ENCODE assay signal across 24 mouse cellular contexts in genomic region chr11:75434138-75434537, GRCm38 (mm10). TPM values are rescaled to one million over a fixed set of nuclear protein-coding genes. Genes with fewer than 3 reads are reported as not detected.
DNase-seq lines count a peak whose midpoint lies in the region; ATAC-seq and TF ChIP-seq lines count a peak whose summit lies in the region.
"Had no signal": no experiment of that assay in that cellular context is flagged by ENCODE, and none has a peak within 500 bp of the region (broad histone marks: within the 10 kb centered on the region; RNA-seq: fewer than 3 reads in every experiment).

No protein-coding gene starts in this region.

- no peak for DNase-seq in cerebellum, adult 2 months
- DNase-seq in left cerebral cortex, adult 2 months (ENCODE audit: extremely low spot score in 1 of 2, low spot score in 2 of 2) = no peak
- no peak for DNase-seq in left cerebral cortex, postnatal 10 days (ENCODE audit: extremely low spot score in 1 of 2, low spot score in 2 of 2)
- no peak for DNase-seq in CH12.LX (ENCODE audit: extremely low read depth)
- no peak for DNase-seq in urinary bladder, postnatal 14 days (ENCODE audit: low spot score)
- DNase-seq: cerebellum, adult 11-12 months; cerebellum, postnatal 36 days; heart, adult 11 months; kidney, postnatal 10 days; lung, postnatal 36 days; right cerebral cortex, postnatal 14 days; thymus, postnatal 36 days had no signal

- peaks cover 0 to 1% of the 10 kb centered on the region in 2 experiments for H3K36me3 ChIP-seq in CH12.LX (replicated peaks in 1 of 2; ENCODE audit: control insufficient read depth in 1 of 2, insufficient read depth in 1 of 2, low read length in 1 of 2)
- H3K36me3 ChIP-seq: embryonic facial prominence, embryonic 10.5 days; heart, embryonic 15.5 days; limb, embryonic 13.5 days; midbrain, embryonic 10.5 days; neural tube, embryonic 13.5 days had no signal

- ATAC-seq in cerebellum, adult (ENCODE audit: insufficient number of reproducible peaks, low FRiP score, low TSS enrichment) = no peak
- ATAC-seq in inflammation-experienced regulatory T-cells, adult 6 months = no peak
- ATAC-seq: forebrain, embryonic 13.5 days had no signal

- in situ Hi-C loops in CH12.LX (cut with MboI; ENCODE audit: low pct_ligation_motif_present, low pct_unique_long_range_greater_than_20kb, low sequenced_read_pairs) = no loop called here

- no peak for TF ChIP-seq EP300 in CH12.LX (IDR thresholded peaks at IDR 0.05; ENCODE audit: low read length)

- H3K27me3 ChIP-seq in cerebellum, adult 2 months (ENCODE audit: control insufficient read depth, insufficient read depth, low read length) = no peaks in the 10 kb centered on the region
- no peaks in the 10 kb centered on the region for H3K27me3 ChIP-seq in CH12.LX (replicated peaks)
- H3K27me3 ChIP-seq: forebrain, embryonic 13.5 days; heart, embryonic 15.5 days; limb, embryonic 13.5 days; neural tube, embryonic 13.5 days had no signal

- intact Hi-C loops in left cerebral cortex, adult 2 months (cut with DNase I) = no loop called here
- intact Hi-C loops in left cerebral cortex, postnatal 10 days (cut with DNase I) = no loop called here

- no peak overlapping the region for H3K9ac ChIP-seq in CH12.LX (ENCODE audit: insufficient read depth, low read depth)
- H3K9ac ChIP-seq: forebrain, embryonic 13.5 days; heart, embryonic 15.5 days; limb, embryonic 13.5 days; neural tube, embryonic 13.5 days had no signal

- peaks cover 8% of the 10 kb centered on the region for H3K4me1 ChIP-seq in cerebellum, adult 2 months (ENCODE audit: control insufficient read depth, insufficient read depth, low read length)
- peaks cover 0 to 10% of the 10 kb centered on the region in 2 experiments; a peak in 3 of 4 replicates for H3K4me1 ChIP-seq in CH12.LX (ENCODE audit: control insufficient read depth in 1 of 2, insufficient read depth in 2 of 2)
- H3K4me1 ChIP-seq in bone marrow, adult 2 months (ENCODE audit: control insufficient read depth, insufficient read depth, low read length) = no peaks in the 10 kb centered on the region
- H3K4me1 ChIP-seq: embryonic facial prominence, embryonic 10.5 days; limb, embryonic 13.5 days; midbrain, embryonic 10.5 days had no signal

- 86% methylated on average over 5 of the region's 5 CpGs for WGBS in cerebellum, adult 2 months
- WGBS in bone marrow, adult 2 months = 88% methylated on average over 5 of the region's 5 CpGs

- H3K27ac ChIP-seq in cerebellum, adult 2 months (ENCODE audit: insufficient read depth, low read length) = no peak overlapping the region
- no peak overlapping the region for H3K27ac ChIP-seq in left cerebral cortex, adult 2 months
- no peak overlapping the region for H3K27ac ChIP-seq in CH12.LX (ENCODE audit: insufficient read depth, low read depth)
- H3K27ac ChIP-seq in bone marrow, adult 2 months (ENCODE audit: control insufficient read depth, insufficient read depth, low read depth, low read length, poor library complexity) = no peak overlapping the region
- H3K27ac ChIP-seq: embryonic facial prominence, embryonic 10.5 days; forebrain, embryonic 13.5 days; heart, embryonic 15.5 days; limb, embryonic 13.5 days; midbrain, embryonic 10.5 days; neural tube, embryonic 13.5 days had no signal

- H3K9me3 ChIP-seq in CH12.LX (replicated peaks; ENCODE audit: low read length) = peaks cover 11% of the 10 kb centered on the region
- H3K9me3 ChIP-seq: heart, embryonic 15.5 days had no signal

- no peak overlapping the region for H3K4me3 ChIP-seq in cerebellum, adult 2 months (replicated peaks; ENCODE audit: insufficient read depth, low read depth, low read length)
- H3K4me3 ChIP-seq in left cerebral cortex, adult 2 months = no peak overlapping the region
- H3K4me3 ChIP-seq in CH12.LX (replicated peaks in 1 of 3; ENCODE audit: low read depth in 2 of 3, low read length in 2 of 3, poor library complexity in 1 of 3) = no peak overlapping the region
- H3K4me3 ChIP-seq in bone marrow, adult 2 months (replicated peaks; ENCODE audit: control insufficient read depth, low read depth, low read length) = no peak overlapping the region
- H3K4me3 ChIP-seq: embryonic facial prominence, embryonic 10.5 days; forebrain, embryonic 13.5 days; heart, embryonic 15.5 days; limb, embryonic 13.5 days; midbrain, embryonic 10.5 days; neural tube, embryonic 13.5 days had no signal

- TF ChIP-seq RAD21 in CH12.LX (IDR thresholded peaks at IDR 0.05; ENCODE audit: low read depth, low read length) = peak; percentile 22

- no peak for TF ChIP-seq POLR2A in cerebellum, adult 2 months (IDR thresholded peaks at IDR 0.05; ENCODE audit: borderline replicate concordance, insufficient read depth, low read length)
- TF ChIP-seq POLR2A in CH12.LX (IDR thresholded peaks at IDR 0.05; ENCODE audit: low read depth, low read length) = no peak
- no peak for TF ChIP-seq POLR2A in bone marrow, adult 2 months (IDR thresholded peaks at IDR 0.05; ENCODE audit: borderline replicate concordance, control insufficient read depth, low read depth, low read length)

- dilution Hi-C loops in CH12.LX (cut with MboI; ENCODE audit: extremely low pct_ligation_motif_present, extremely low pct_unique_long_range_greater_than_20kb, low sequenced_read_pairs) = no loop called here

- no peaks in the 10 kb centered on the region for H3K79me2 ChIP-seq in CH12.LX (replicated peaks; ENCODE audit: control insufficient read depth, extremely low read depth, insufficient read depth, poor library complexity, severe bottlenecking)

- TF ChIP-seq CTCF in cerebellum, adult 2 months (IDR thresholded peaks at IDR 0.05; ENCODE audit: borderline replicate concordance, insufficient read depth, low read depth, low read length) = peak; percentile 19; the same call in 1 of the 2 replicates
- TF ChIP-seq CTCF in left cerebral cortex, adult 2 months (IDR thresholded peaks at IDR 0.05) = peak; percentile 20
- TF ChIP-seq CTCF in CH12.LX (conservative IDR thresholded peaks at IDR 0.05 in 1 of 2, IDR thresholded peaks at IDR 0.05 in 1 of 2; ENCODE audit: low read depth in 2 of 2, low read length in 2 of 2) = peak; percentile 41 to 47; a peak in 3 of 4 replicates
- peak; percentile 44 for TF ChIP-seq CTCF in bone marrow, adult 2 months (IDR thresholded peaks at IDR 0.05; ENCODE audit: control insufficient read depth, insufficient read depth, low read length)

- no peak overlapping the region for H3K4me2 ChIP-seq in CH12.LX (ENCODE audit: insufficient read depth, low read depth, poor library complexity, severe bottlenecking)
- H3K4me2 ChIP-seq: forebrain, embryonic 13.5 days; heart, embryonic 15.5 days; limb, embryonic 13.5 days; neural tube, embryonic 13.5 days had no signal

TF ChIP-seq in CH12.LX, 34 proteins besides CTCF, POLR2A, EP300 and RAD21 (continues in another document):
- TF ChIP-seq ZC3H11A (IDR thresholded peaks at IDR 0.05; ENCODE audit: low read depth, low read length) = no peak

RNA-seq across cellular contexts. Expression of gene Serpinf2, which starts 5.3 kb away (rescaled TPM):
- polyA plus RNA-seq in cerebellum, adult 2 months (2012; rRNA removed) = 0.13 and 0.15 TPM in 2 replicates
- total RNA-seq in left cerebral cortex, adult 2 months (2021) = under 1 TPM in 1 of 2 experiments, not detected in 1; 0.28 TPM
- not detected for total RNA-seq in left cerebral cortex, postnatal 10 days (2021)
- total RNA-seq in CH12.LX (2012; rRNA removed) = 0.08 TPM in 1 of 2 replicates, not detected in the other
- total RNA-seq in CH12.LX (2014; rRNA removed) = 0.11 TPM in 1 of 2 replicates, not detected in the other
- polyA plus RNA-seq in CH12.LX (2012; ENCODE audit: insufficient read length, low read depth) = 0.26 TPM in 1 of 2 replicates, not detected in the other
- 0.70 and 2.2 TPM in 2 replicates for polyA plus RNA-seq in bone marrow, adult 2 months (2011; ENCODE audit: insufficient read depth, insufficient read length, low replicate concordance, missing spikeins)
- not detected for polyA plus RNA-seq in inflammation-experienced regulatory T-cells, adult 6 months (2017; shearing (Covaris generic))
- total RNA-seq: adrenal gland, adult 18-20 months; hematopoietic stem cell, adult 5-6 weeks had no signal
- polyA plus RNA-seq: embryonic facial prominence, embryonic 10.5 days; forebrain, embryonic 13.5 days; midbrain, embryonic 10.5 days had no signal

RNA-seq across cellular contexts. Expression of gene Serpinf1, which starts 11.6 kb away (rescaled TPM):
- 27.5 and 32.9 TPM in 2 replicates for polyA plus RNA-seq in cerebellum, adult 2 months (2012; rRNA removed)
- 10 to 100 TPM in 1 of 2 experiments, 1 to 10 TPM in 1; 9.7 to 10.5 TPM for total RNA-seq in left cerebral cortex, adult 2 months (2021)
- total RNA-seq in left cerebral cortex, postnatal 10 days (2021) = 10 to 100 TPM; 14.7 to 18.2 TPM
- 26.0 and 30.3 TPM in 2 replicates for total RNA-seq in CH12.LX (2012; rRNA removed)
- total RNA-seq in CH12.LX (2014; rRNA removed) = 56.5 and 58.4 TPM in 2 replicates
- 119 and 131 TPM in 2 replicates for polyA plus RNA-seq in CH12.LX (2012; ENCODE audit: insufficient read length, low read depth)
- 16.7 and 18.3 TPM in 2 replicates for polyA plus RNA-seq in bone marrow, adult 2 months (2011; ENCODE audit: insufficient read depth, insufficient read length, low replicate concordance, missing spikeins)
- 1 to 10 TPM; 3.3 to 5.0 (median 4.9) TPM for polyA plus RNA-seq in inflammation-experienced regulatory T-cells, adult 6 months (2017; shearing (Covaris generic))
- total RNA-seq: monocyte, adult 5-6 weeks had no signal

RNA-seq across cellular contexts. Expression of gene Wdr81, which starts 20.4 kb away (rescaled TPM):
- polyA plus RNA-seq in cerebellum, adult 2 months (2012; rRNA removed) = 15.1 and 15.3 TPM in 2 replicates
- 10 to 100 TPM; 19.5 to 20.7 TPM for total RNA-seq in left cerebral cortex, adult 2 months (2021)
- total RNA-seq in left cerebral cortex, postnatal 10 days (2021) = 10 to 100 TPM; 17.3 to 18.1 TPM
- total RNA-seq in CH12.LX (2012; rRNA removed) = 14.3 and 16.3 TPM in 2 replicates
- 3.0 and 3.1 TPM in 2 replicates for total RNA-seq in CH12.LX (2014; rRNA removed)
- polyA plus RNA-seq in CH12.LX (2012; ENCODE audit: insufficient read length, low read depth) = 12.7 and 13.7 TPM in 2 replicates
- polyA plus RNA-seq in bone marrow, adult 2 months (2011; ENCODE audit: insufficient read depth, insufficient read length, low replicate concordance, missing spikeins) = 21.0 and 33.5 TPM in 2 replicates
- polyA plus RNA-seq in inflammation-experienced regulatory T-cells, adult 6 months (2017; shearing (Covaris generic)) = 1 to 10 TPM; 5.1 to 7.9 (median 5.2) TPM

RNA-seq across cellular contexts. Expression of gene Tlcd2, which starts 27.4 kb away (rescaled TPM):
- polyA plus RNA-seq in cerebellum, adult 2 months (2012; rRNA removed) = 0.56 and 0.70 TPM in 2 replicates
- under 1 TPM; 0.51 to 0.66 TPM for total RNA-seq in left cerebral cortex, adult 2 months (2021)
- total RNA-seq in left cerebral cortex, postnatal 10 days (2021) = 1 to 10 TPM in 1 of 2 experiments, under 1 TPM in 1; 0.67 to 1.1 TPM
- total RNA-seq in CH12.LX (2012; rRNA removed) = 0.17 and 0.81 TPM in 2 replicates
- total RNA-seq in CH12.LX (2014; rRNA removed) = not detected in 2 replicates
- polyA plus RNA-seq in CH12.LX (2012; ENCODE audit: insufficient read length, low read depth) = 0.40 and 0.86 TPM in 2 replicates
- polyA plus RNA-seq in bone marrow, adult 2 months (2011; ENCODE audit: insufficient read depth, insufficient read length, low replicate concordance, missing spikeins) = 1.2 and 5.0 TPM in 2 replicates
- 10 to 100 TPM in 2 of 3 experiments, 1 to 10 TPM in 1; 10.0 to 23.2 (median 21.3) TPM for polyA plus RNA-seq in inflammation-experienced regulatory T-cells, adult 6 months (2017; shearing (Covaris generic))

RNA-seq across cellular contexts. Expression of gene Prpf8, which starts 52.5 kb away (rescaled TPM):
- polyA plus RNA-seq in cerebellum, adult 2 months (2012; rRNA removed) = 110 and 123 TPM in 2 replicates
- total RNA-seq in left cerebral cortex, adult 2 months (2021) = 100 to 1,000 TPM; 133 to 138 TPM
- 100 to 1,000 TPM; 117 to 121 TPM for total RNA-seq in left cerebral cortex, postnatal 10 days (2021)
- total RNA-seq in CH12.LX (2012; rRNA removed) = 246 and 255 TPM in 2 replicates
- total RNA-seq in CH12.LX (2014; rRNA removed) = 168 and 187 TPM in 2 replicates
- polyA plus RNA-seq in CH12.LX (2012; ENCODE audit: insufficient read length, low read depth) = 298 and 345 TPM in 2 replicates
- 18.5 and 35.4 TPM in 2 replicates for polyA plus RNA-seq in bone marrow, adult 2 months (2011; ENCODE audit: insufficient read depth, insufficient read length, low replicate concordance, missing spikeins)
- 10 to 100 TPM; 37.6 to 48.7 (median 43.8) TPM for polyA plus RNA-seq in inflammation-experienced regulatory T-cells, adult 6 months (2017; shearing (Covaris generic))
